Mouse (Mus musculus): Measurements from ENCODE around the gene Ccdc65. TPM values are rescaled to one million over a fixed set of nuclear protein-coding genes. Genes with fewer than 3 reads are reported as not detected.

Ccdc65 gene
- 2.2 and 4.1 TPM in 2 replicates for polyA plus RNA-seq (2015; fragmentation: Nextera tagmentation; extraction: Ambion mirVana)

- H3K4me3 ChIP-seq, result peak within 1 kb of the TSS; percentile 34
- H3K36me3 ChIP-seq, result no peaks in the 10 kb centered on the region
- peaks cover 6% of the 10 kb centered on the region for H3K4me1 ChIP-seq (replicated peaks)
- no peaks in the 10 kb centered on the region for H3K9me3 ChIP-seq
- H3K27ac ChIP-seq (replicated peaks), result no peak within 1 kb of the TSS
- ATAC-seq (ENCODE audit: low read depth), result peak; percentile 69; the same call in 1 of the 2 replicates
- 20% methylated on average over 16 of the region's 16 CpGs for WGBS
- peaks cover 29% of the 10 kb centered on the region for H3K27me3 ChIP-seq
- peak within 1 kb of the TSS; percentile 52 for H3K4me2 ChIP-seq
- peak within 1 kb of the TSS; percentile 47 for H3K9ac ChIP-seq
These were observed at the start of gene Ccdc65 for GRCm38 (mm10) chr15:98707766-98708372. TSS of gene Ccdc65 (plus strand) at chr15:98708207.

- H3K27ac ChIP-seq (replicated peaks), result peak overlapping the region; percentile 91
- ATAC-seq (ENCODE audit: low read depth), result no peak
- WGBS, result under 1% methylated on average over 14 of the region's 14 CpGs
- H3K4me2 ChIP-seq, result peak overlapping the region; percentile 78
- H3K4me1 ChIP-seq (replicated peaks), result peaks cover 15% of the 10 kb centered on the region
- peak overlapping the region; percentile 88 for H3K9ac ChIP-seq
- H3K27me3 ChIP-seq, result no peaks in the 10 kb centered on the region
- peaks cover 24% of the 10 kb centered on the region for H3K36me3 ChIP-seq
- H3K4me3 ChIP-seq, result peak overlapping the region; percentile 81
- H3K9me3 ChIP-seq, result no peaks in the 10 kb centered on the region
These were observed 45.8 kb upstream of the Ccdc65 start for GRCm38 (mm10) chr15:98662198-98662566.

GRCm38 (mm10) chr15:98662567-98663545 is 45.2 kb upstream of the Ccdc65 start, which contains the start of gene Ddx23:
TSS of gene Ddx23 (minus strand) at chr15:98662894.
- no peaks in the 10 kb centered on the region for H3K9me3 ChIP-seq
- peak within 1 kb of the TSS; percentile 81 for H3K4me3 ChIP-seq
- 4% methylated on average over 48 of the region's 48 CpGs for WGBS
- no peaks in the 10 kb centered on the region for H3K27me3 ChIP-seq
- peak within 1 kb of the TSS; percentile 88 for H3K9ac ChIP-seq
- peak within 1 kb of the TSS; percentile 91 for H3K27ac ChIP-seq (replicated peaks)
- ATAC-seq (ENCODE audit: low read depth), result peak; percentile 95
- peaks cover 17% of the 10 kb centered on the region for H3K36me3 ChIP-seq
- H3K4me1 ChIP-seq (replicated peaks), result peaks cover 15% of the 10 kb centered on the region
- H3K4me2 ChIP-seq, result peak within 1 kb of the TSS; percentile 78

DNA sequence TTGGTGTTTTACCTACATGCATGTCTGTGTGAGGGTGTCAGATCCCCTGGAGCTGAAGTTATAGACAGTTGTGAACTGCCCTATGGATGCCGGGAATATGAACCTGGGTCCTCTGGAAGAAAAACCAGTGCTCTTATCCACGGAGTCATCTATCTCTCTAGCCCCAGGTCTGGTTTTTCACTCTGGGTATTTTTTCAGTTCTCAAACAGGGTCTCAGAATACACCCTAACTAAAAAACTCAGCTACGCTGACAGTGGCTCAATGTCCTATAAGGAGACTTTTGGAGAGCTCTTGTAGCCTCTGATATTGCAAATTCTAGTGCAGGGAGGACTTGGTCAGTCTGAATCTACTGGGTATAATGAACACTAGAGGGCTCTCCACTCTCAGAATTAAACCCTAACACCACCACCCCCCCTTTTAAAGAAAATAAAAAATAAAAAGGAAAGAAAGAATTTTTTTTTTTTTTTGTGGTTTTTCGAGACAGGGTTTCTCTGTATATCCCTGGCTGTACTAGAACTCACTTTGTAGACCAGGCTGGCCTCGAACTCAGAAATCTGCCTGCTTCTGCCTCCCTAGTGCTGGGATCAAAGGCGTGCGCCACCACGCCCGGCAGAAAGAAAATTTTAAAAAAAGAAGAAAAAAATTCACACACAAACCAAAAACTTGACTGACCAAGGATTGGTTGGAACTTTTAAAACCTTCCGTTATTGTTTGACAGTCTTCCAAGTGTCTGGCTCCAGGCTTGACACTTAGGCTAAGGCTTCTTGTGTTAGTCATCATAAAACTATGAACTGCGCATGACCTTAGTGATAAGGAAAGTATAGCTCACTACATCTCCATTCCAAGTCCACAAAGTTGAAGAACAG is 43.7 kb upstream of the Ccdc65 start:
- Histone ChIP-seq H3K4me3 (no peak overlapping the region), H3K9me3 (no peaks in the 10 kb centered on the region), H3K4me1 (replicated peaks) (peaks cover 15% of the 10 kb centered on the region), H3K27ac (replicated peaks) (no peak overlapping the region), H3K27me3 (no peaks in the 10 kb centered on the region), H3K4me2 (no peak overlapping the region), H3K36me3 (0 out of 2 replicates have a peak, but pooled peaks cover 6% of the 10 kb centered on the region), H3K9ac (no peak overlapping the region)
- ATAC-seq (ENCODE audit: low read depth), result no peak
- 83% methylated on average over 11 of the region's 11 CpGs for WGBS

- Histone ChIP-seq H3K36me3 (0 out of 2 replicates have a peak, but pooled peaks cover 13% of the 10 kb centered on the region), H3K9ac (no peak overlapping the region), H3K4me2 (no peak overlapping the region), H3K27ac (replicated peaks) (no peak overlapping the region), H3K4me1 (replicated peaks) (peaks cover 45% of the 10 kb centered on the region), H3K27me3 (no peaks in the 10 kb centered on the region; the same call in 1 of the 2 replicates), H3K4me3 (no peak overlapping the region), H3K9me3 (no peaks in the 10 kb centered on the region)
- ATAC-seq (ENCODE audit: low read depth), result no peak
- 82% methylated on average over 4 of the region's 4 CpGs for WGBS
These were observed 35.4 kb upstream of the Ccdc65 start for GRCm38 (mm10) chr15:98672592-98672991.

GRCm38 (mm10) chr15:98673732-98674131 is 34.3 kb upstream of the Ccdc65 start:
- H3K36me3 ChIP-seq, result 0 out of 2 replicates have a peak, but pooled peaks cover 13% of the 10 kb centered on the region
- peaks cover 49% of the 10 kb centered on the region for H3K4me1 ChIP-seq (replicated peaks)
- peak overlapping the region; percentile 74; the same call in 1 of the 2 replicates for H3K9ac ChIP-seq
- no peak overlapping the region for H3K4me3 ChIP-seq
- peak overlapping the region; percentile 78 for H3K27ac ChIP-seq (replicated peaks)
- no peaks in the 10 kb centered on the region for H3K9me3 ChIP-seq
- WGBS, result 80% methylated on average over 7 of the region's 7 CpGs
- peaks cover under 1% of the 10 kb centered on the region; the same call in 1 of the 2 replicates for H3K27me3 ChIP-seq
- peak overlapping the region; percentile 98 for H3K4me2 ChIP-seq
- ATAC-seq (ENCODE audit: low read depth), result no peak

DNA sequence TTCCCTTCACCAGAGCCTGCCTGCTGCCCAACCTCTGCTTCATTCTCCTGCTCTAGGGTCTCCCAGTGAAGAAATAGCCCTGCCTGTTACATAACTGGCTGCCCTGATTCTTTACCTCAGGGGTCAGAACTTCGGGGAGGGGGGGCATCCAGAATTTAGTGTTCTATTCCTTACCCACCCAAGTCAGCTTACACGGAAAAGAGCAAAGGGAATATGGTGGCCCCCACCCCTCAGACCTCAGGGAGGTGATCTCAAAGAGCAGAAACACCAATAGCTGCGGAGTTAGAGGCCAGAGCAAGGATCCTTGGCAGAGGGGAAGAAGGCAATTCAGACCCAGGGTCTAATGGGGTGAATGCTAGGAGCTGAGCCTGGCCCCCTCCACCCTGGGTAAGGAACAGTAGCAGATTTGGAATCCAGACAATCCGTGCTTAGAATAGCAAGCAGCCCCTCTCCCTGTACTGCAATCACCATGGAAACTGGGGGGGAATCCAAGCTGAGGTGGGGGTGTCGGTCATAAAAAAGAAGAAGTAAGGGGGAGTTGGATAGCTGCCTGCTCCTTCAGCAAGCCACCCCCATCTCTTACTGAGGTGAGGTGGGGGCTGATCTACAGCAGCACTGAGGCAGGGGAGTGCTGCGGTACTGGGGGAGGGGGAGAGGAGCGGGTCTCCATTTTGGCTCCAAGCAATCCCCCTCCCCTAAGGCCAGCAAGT is 33.6 kb upstream of the Ccdc65 start:
- Histone ChIP-seq H3K27ac (replicated peaks) (peak overlapping the region; percentile 78), H3K4me2 (peak overlapping the region; percentile 98), H3K27me3 (peaks cover 5% of the 10 kb centered on the region; the same call in 1 of the 2 replicates), H3K36me3 (0 out of 2 replicates have a peak, but pooled peaks cover 10% of the 10 kb centered on the region), H3K9ac (peak overlapping the region; percentile 74), H3K9me3 (no peaks in the 10 kb centered on the region), H3K4me1 (replicated peaks) (peaks cover 49% of the 10 kb centered on the region), H3K4me3 (peak overlapping the region; percentile 53)
- 7% methylated on average over 7 of the region's 7 CpGs for WGBS
- ATAC-seq (ENCODE audit: low read depth), result peak; percentile 66

DNA sequence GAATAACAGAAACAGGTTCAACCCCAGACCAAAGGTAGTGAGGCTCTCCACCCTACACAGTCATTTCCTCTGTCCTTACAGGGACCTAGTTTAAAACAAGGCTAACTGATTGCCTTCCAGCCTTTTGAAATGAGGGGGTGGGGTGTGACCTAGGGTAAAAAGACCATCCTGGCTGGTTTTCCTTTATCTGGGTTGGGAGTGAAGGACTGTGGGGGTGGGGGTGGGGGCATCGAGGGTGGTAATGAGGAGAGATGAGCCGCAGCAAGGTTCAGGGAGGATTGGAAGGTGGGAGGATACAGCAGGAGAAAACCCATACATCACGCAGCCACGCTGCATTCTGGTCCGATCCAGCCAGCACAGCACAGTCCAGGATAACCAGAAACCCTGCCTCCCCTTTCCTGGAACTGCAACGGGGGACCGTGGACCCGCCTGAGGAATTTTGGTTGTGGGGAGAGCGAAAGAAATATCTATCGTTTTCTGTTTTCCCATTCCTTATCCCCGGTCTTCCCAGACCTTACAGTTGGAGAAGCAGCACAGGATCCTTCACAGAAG is 32.9 kb upstream of the Ccdc65 start:
- Histone ChIP-seq H3K36me3 (0 out of 2 replicates have a peak, but pooled peaks cover 6% of the 10 kb centered on the region), H3K9me3 (no peaks in the 10 kb centered on the region), H3K27ac (replicated peaks) (peak overlapping the region; percentile 78), H3K9ac (peak overlapping the region; percentile 74), H3K4me2 (peak overlapping the region; percentile 98), H3K27me3 (peaks cover 5% of the 10 kb centered on the region; the same call in 1 of the 2 replicates), H3K4me1 (replicated peaks) (peaks cover 49% of the 10 kb centered on the region), H3K4me3 (peak overlapping the region; percentile 53)
- peak; percentile 25; the same call in 1 of the 2 replicates for ATAC-seq (ENCODE audit: low read depth)
- WGBS, result 10% methylated on average over 11 of the region's 11 CpGs

DNA sequence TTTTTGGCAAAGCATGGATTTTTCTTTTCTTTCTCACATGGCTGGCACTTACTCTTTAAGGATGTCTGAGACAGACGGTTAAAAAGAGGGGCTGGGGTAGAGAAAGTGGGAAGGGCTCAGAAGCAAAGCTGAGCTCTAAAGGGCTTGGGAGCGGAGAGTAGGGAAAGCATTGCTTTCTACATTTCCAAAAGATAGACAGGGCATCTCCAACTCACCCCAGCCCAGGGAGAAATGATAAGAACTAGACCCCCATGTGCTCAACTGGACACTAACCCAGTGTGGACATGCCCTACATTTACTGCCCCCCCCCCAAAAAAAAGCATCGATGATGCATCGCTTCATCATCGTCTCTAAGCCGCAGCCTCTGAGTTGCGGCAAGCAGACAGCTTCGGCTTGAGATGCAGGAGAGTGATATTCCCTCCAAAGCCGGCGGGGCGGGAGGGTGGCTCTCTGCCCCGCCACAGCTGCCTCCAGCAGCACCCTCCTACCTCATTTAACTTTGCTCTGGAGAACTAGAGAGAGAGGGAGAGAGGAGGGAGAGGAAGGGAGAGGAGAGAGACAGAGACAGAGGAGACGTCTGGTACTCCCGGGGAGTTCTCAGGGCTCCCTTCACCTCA is 32.3 kb upstream of the Ccdc65 start:
- 4% methylated on average over 14 of the region's 14 CpGs for WGBS
- ATAC-seq (ENCODE audit: low read depth), result no peak
- H3K27me3 ChIP-seq, result peaks cover 5% of the 10 kb centered on the region; the same call in 1 of the 2 replicates
- no peaks in the 10 kb centered on the region for H3K9me3 ChIP-seq
- peak overlapping the region; percentile 78 for H3K27ac ChIP-seq (replicated peaks)
- peaks cover 49% of the 10 kb centered on the region for H3K4me1 ChIP-seq (replicated peaks)
- peak overlapping the region; percentile 98 for H3K4me2 ChIP-seq
- peak overlapping the region; percentile 53 for H3K4me3 ChIP-seq
- no peaks in the 10 kb centered on the region for H3K36me3 ChIP-seq
- peak overlapping the region; percentile 74 for H3K9ac ChIP-seq

DNA sequence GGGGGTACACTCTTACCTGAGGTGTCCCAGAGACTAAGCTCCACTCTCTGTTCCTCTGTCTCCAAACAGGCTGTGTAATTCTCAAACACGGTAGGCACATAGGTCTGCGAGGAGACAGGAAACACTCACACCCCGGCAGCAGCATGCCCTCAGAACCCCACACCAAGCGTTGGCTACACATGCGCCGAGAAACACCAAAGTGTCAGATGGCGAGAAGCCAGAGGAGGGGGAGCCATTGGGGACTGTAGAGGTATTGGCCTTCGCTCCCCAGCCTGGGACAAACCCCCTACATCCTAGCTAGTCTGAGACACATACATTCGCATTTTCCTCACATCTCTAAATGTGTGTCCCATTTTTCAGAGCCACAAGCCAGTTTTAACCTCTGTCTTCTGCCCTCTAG is 31.5 kb upstream of the Ccdc65 start:
- Histone ChIP-seq H3K4me1 (replicated peaks) (peaks cover 49% of the 10 kb centered on the region), H3K9ac (peak overlapping the region; percentile 74), H3K9me3 (no peaks in the 10 kb centered on the region), H3K27me3 (peaks cover 5% of the 10 kb centered on the region; the same call in 1 of the 2 replicates), H3K4me3 (peak overlapping the region; percentile 53), H3K27ac (replicated peaks) (no peak overlapping the region), H3K36me3 (no peaks in the 10 kb centered on the region), H3K4me2 (peak overlapping the region; percentile 98)
- WGBS, result 2% methylated on average over 9 of the region's 9 CpGs
- ATAC-seq (ENCODE audit: low read depth), result 0 out of 2 replicates have a peak, but pooled peaks have one; percentile 17
